Mouse (Mus musculus): ENCODE measurements around the gene Zfp462. TPM values are rescaled to one million over a fixed set of nuclear protein-coding genes. Genes with fewer than 3 reads are reported as not detected.

The Zfp462 gene
- total RNA-seq (2012; rRNA removed) (not detected in 2 replicates), total RNA-seq (2014; rRNA removed) (not detected in 2 replicates), polyA plus RNA-seq (2012; ENCODE audit: insufficient read length, low read depth) (not detected in 2 replicates)

- Histone ChIP-seq H3K9me3 (replicated peaks; ENCODE audit: low read length) (peaks cover 28% of the 10 kb centered on the region), H3K27me3 (replicated peaks) (no peaks in the 10 kb centered on the region), H3K4me2 (ENCODE audit: insufficient read depth, low read depth, poor library complexity, severe bottlenecking) (no peak within 1 kb of the TSS), H3K27ac (ENCODE audit: insufficient read depth, low read depth) (no peak within 1 kb of the TSS), H3K79me2 (replicated peaks; ENCODE audit: control insufficient read depth, extremely low read depth, insufficient read depth, poor library complexity, severe bottlenecking) (no peaks in the 10 kb centered on the region), H3K36me3 (replicated peaks in 1 of 2; ENCODE audit: control insufficient read depth in 1 of 2, insufficient read depth in 1 of 2, low read length in 1 of 2) (no peaks in the 10 kb centered on the region), H3K9ac (ENCODE audit: insufficient read depth, low read depth) (no peak within 1 kb of the TSS), H3K4me1 (ENCODE audit: control insufficient read depth in 1 of 2, insufficient read depth in 2 of 2) (no peaks in the 10 kb centered on the region), H3K4me3 (replicated peaks in 1 of 3; ENCODE audit: low read depth in 2 of 3, low read length in 2 of 3, poor library complexity in 1 of 3) (no peak within 1 kb of the TSS)
- dilution Hi-C loops (cut with MboI; ENCODE audit: extremely low pct_ligation_motif_present, extremely low pct_unique_long_range_greater_than_20kb, low sequenced_read_pairs) = no loop called here
- in situ Hi-C loops (cut with MboI; ENCODE audit: low pct_ligation_motif_present, low pct_unique_long_range_greater_than_20kb, low sequenced_read_pairs) = no loop called here
- no peak for DNase-seq (ENCODE audit: extremely low read depth)
- no peak for TF ChIP-seq PAX5 (IDR thresholded peaks at IDR 0.05; ENCODE audit: low read length)
- no peak for TF ChIP-seq UBTF (IDR thresholded peaks at IDR 0.05; ENCODE audit: low read depth, low read length)
- no peak for TF ChIP-seq MAX (IDR thresholded peaks at IDR 0.05; ENCODE audit: low read length)
- no peak for TF ChIP-seq POLR2A (IDR thresholded peaks at IDR 0.05; ENCODE audit: low read depth, low read length)
- no peak for TF ChIP-seq USF1 (IDR thresholded peaks at IDR 0.05; ENCODE audit: low read depth, low read length)
These were observed at the start of gene Zfp462 for GRCm38 (mm10) chr4:54944921-54945430. Gene Zfp462, plus strand, starts transcription at chr4:54945048.

- H3K27ac ChIP-seq (ENCODE audit: insufficient read depth, low read depth) = no peak overlapping the region
- no peaks in the 10 kb centered on the region for H3K79me2 ChIP-seq (replicated peaks; ENCODE audit: control insufficient read depth, extremely low read depth, insufficient read depth, poor library complexity, severe bottlenecking)
- peaks cover 8% of the 10 kb centered on the region for H3K9me3 ChIP-seq (replicated peaks; ENCODE audit: low read length)
- in situ Hi-C loops (cut with MboI; ENCODE audit: low pct_ligation_motif_present, low pct_unique_long_range_greater_than_20kb, low sequenced_read_pairs) (no loop called here), dilution Hi-C loops (cut with MboI; ENCODE audit: extremely low pct_ligation_motif_present, extremely low pct_unique_long_range_greater_than_20kb, low sequenced_read_pairs) (no loop called here)
- TF ChIP-seq NRF1 (IDR thresholded peaks at IDR 0.05; ENCODE audit: low read depth, low read length) (no peak), CHD2 (IDR thresholded peaks at IDR 0.05; ENCODE audit: low read length) (no peak), MAZ (IDR thresholded peaks at IDR 0.05; ENCODE audit: low read depth, low read length) (no peak), ZKSCAN1 (IDR thresholded peaks at IDR 0.05; ENCODE audit: borderline replicate concordance, low read depth, low read length) (no peak), USF1 (IDR thresholded peaks at IDR 0.05; ENCODE audit: low read depth, low read length) (no peak), ZMIZ1 (IDR thresholded peaks at IDR 0.05; ENCODE audit: low read depth, low read length) (no peak), MYC (IDR thresholded peaks at IDR 0.05; ENCODE audit: low read depth, low read length) (no peak), MAX (IDR thresholded peaks at IDR 0.05; ENCODE audit: low read length) (no peak), CTCF (conservative IDR thresholded peaks at IDR 0.05 in 1 of 2, IDR thresholded peaks at IDR 0.05 in 1 of 2; ENCODE audit: low read depth in 2 of 2, low read length in 2 of 2) (no peak), ZNF384 (IDR thresholded peaks at IDR 0.05; ENCODE audit: low read depth, low read length) (no peak), USF2 (conservative IDR thresholded peaks at IDR 0.05; ENCODE audit: low read depth, low read length) (no peak), ZC3H11A (IDR thresholded peaks at IDR 0.05; ENCODE audit: low read depth, low read length) (no peak), TCF12 (IDR thresholded peaks at IDR 0.05; ENCODE audit: low read depth, low read length) (no peak), RAD21 (IDR thresholded peaks at IDR 0.05; ENCODE audit: low read depth, low read length) (no peak), IRF4 (IDR thresholded peaks at IDR 0.05; ENCODE audit: low read depth, low read length) (no peak), ELF1 (IDR thresholded peaks at IDR 0.05; ENCODE audit: low read depth, low read length) (no peak), CHD1 (IDR thresholded peaks at IDR 0.05; ENCODE audit: low read depth, low read length) (no peak), RCOR1 (conservative IDR thresholded peaks at IDR 0.05; ENCODE audit: low read depth, low read length) (no peak), GABPA (IDR thresholded peaks at IDR 0.05; ENCODE audit: insufficient replicate concordance, low read depth, low read length) (no peak), NELFE (IDR thresholded peaks at IDR 0.05; ENCODE audit: low read depth, low read length) (no peak)
- no peak overlapping the region for H3K4me3 ChIP-seq (replicated peaks in 1 of 3; ENCODE audit: low read depth in 2 of 3, low read length in 2 of 3, poor library complexity in 1 of 3)
- no peak overlapping the region for H3K9ac ChIP-seq (ENCODE audit: insufficient read depth, low read depth)
- no peaks in the 10 kb centered on the region for H3K27me3 ChIP-seq (replicated peaks)
- no peak for DNase-seq (ENCODE audit: extremely low read depth)
- H3K36me3 ChIP-seq (replicated peaks in 1 of 2; ENCODE audit: control insufficient read depth in 1 of 2, insufficient read depth in 1 of 2, low read length in 1 of 2) = no peaks in the 10 kb centered on the region
- H3K4me1 ChIP-seq (ENCODE audit: control insufficient read depth in 1 of 2, insufficient read depth in 2 of 2) = no peaks in the 10 kb centered on the region
- no peak overlapping the region for H3K4me2 ChIP-seq (ENCODE audit: insufficient read depth, low read depth, poor library complexity, severe bottlenecking)
These were observed 48.8 kb upstream of the Zfp462 start for GRCm38 (mm10) chr4:54896017-54896416.
